Mouse (Mus musculus): ENCODE results near the gene Shisa8. TPM values are rescaled to one million over a fixed set of nuclear protein-coding genes. Genes with fewer than 3 reads are reported as not detected.
A peak's percentile ranks its signal among the peaks of the same experiment; 100 is the strongest.

Shisa8 gene
- polyA plus RNA-seq, 1 experiment from 2014 or later = 0.55 TPM

- no peaks in the 10 kb centered on the region for H3K36me3 ChIP-seq (ENCODE audit: control insufficient read depth, insufficient read depth, low read length)
- peak overlapping the region; percentile 95 for H3K4me2 ChIP-seq (ENCODE audit: low read depth, low read length)
- H3K27ac ChIP-seq (ENCODE audit: low read length) = peak overlapping the region; percentile 37; the same call in 1 of the 2 replicates
- WGBS = 1% methylated on average over 12 of the region's 12 CpGs
- peaks cover 5% of the 10 kb centered on the region; the same call in 1 of the 2 replicates for H3K4me1 ChIP-seq (replicated peaks; ENCODE audit: control insufficient read depth, insufficient read depth, low read length)
- no peak for ATAC-seq (ENCODE audit: low read depth)
- H3K4me3 ChIP-seq (ENCODE audit: low read length) = peak overlapping the region; percentile 80
- no peaks in the 10 kb centered on the region for H3K27me3 ChIP-seq (ENCODE audit: control insufficient read depth, insufficient read depth, low read depth, low read length)
- H3K9ac ChIP-seq (ENCODE audit: low read length) = peak overlapping the region; percentile 78
- H3K9me3 ChIP-seq (ENCODE audit: control insufficient read depth, low read length) = no peaks in the 10 kb centered on the region
These were observed 31.1 kb upstream of the Shisa8 start for GRCm38 (mm10) chr15:82243742-82244114.

- no peak for ATAC-seq (ENCODE audit: low read depth)
- H3K27ac ChIP-seq (ENCODE audit: low read length) = no peak overlapping the region
- peak overlapping the region; percentile 80 for H3K4me3 ChIP-seq (ENCODE audit: low read length)
- H3K4me1 ChIP-seq (replicated peaks; ENCODE audit: control insufficient read depth, insufficient read depth, low read length) = peaks cover 5% of the 10 kb centered on the region; the same call in 1 of the 2 replicates
- no peaks in the 10 kb centered on the region for H3K36me3 ChIP-seq (ENCODE audit: control insufficient read depth, insufficient read depth, low read length)
- H3K9ac ChIP-seq (ENCODE audit: low read length) = peak overlapping the region; percentile 78
- no peaks in the 10 kb centered on the region for H3K9me3 ChIP-seq (ENCODE audit: control insufficient read depth, low read length)
- peak overlapping the region; percentile 95 for H3K4me2 ChIP-seq (ENCODE audit: low read depth, low read length)
- H3K27me3 ChIP-seq (ENCODE audit: control insufficient read depth, insufficient read depth, low read depth, low read length) = no peaks in the 10 kb centered on the region
- 66% methylated on average over 3 of the region's 3 CpGs for WGBS
These were observed 30.7 kb upstream of the Shisa8 start for GRCm38 (mm10) chr15:82243311-82243710.

GRCm38 (mm10) chr15:82236565-82236964 lies 23.9 kb upstream of the Shisa8 start:
- peak; percentile 70 for ATAC-seq (ENCODE audit: low read depth)
- 28% methylated on average over 5 of the region's 5 CpGs for WGBS

GRCm38 (mm10) chr15:82235661-82236060 lies 23.0 kb upstream of the Shisa8 start:
- WGBS = 48% methylated on average over 10 of the region's 10 CpGs
- peak; percentile 39; the same call in 1 of the 2 replicates for ATAC-seq (ENCODE audit: low read depth)
- no peaks in the 10 kb centered on the region for H3K36me3 ChIP-seq (ENCODE audit: control insufficient read depth, insufficient read depth, low read length)

More at GRCm38 (mm10) chr15:82236565-82236964, 23.9 kb upstream of the Shisa8 start:
- H3K27ac ChIP-seq (ENCODE audit: low read length) = no peak overlapping the region
- no peak overlapping the region for H3K4me2 ChIP-seq (ENCODE audit: low read depth, low read length)
- no peak overlapping the region for H3K4me3 ChIP-seq (ENCODE audit: low read length)
- H3K27me3 ChIP-seq (ENCODE audit: control insufficient read depth, insufficient read depth, low read depth, low read length) = no peaks in the 10 kb centered on the region
- H3K9me3 ChIP-seq (ENCODE audit: control insufficient read depth, low read length) = no peaks in the 10 kb centered on the region
- no peaks in the 10 kb centered on the region for H3K4me1 ChIP-seq (replicated peaks; ENCODE audit: control insufficient read depth, insufficient read depth, low read length)
- no peak overlapping the region for H3K9ac ChIP-seq (ENCODE audit: low read length)
- no peaks in the 10 kb centered on the region for H3K36me3 ChIP-seq (ENCODE audit: control insufficient read depth, insufficient read depth, low read length)

GRCm38 (mm10) chr15:82232651-82233050 lies 20.0 kb upstream of the Shisa8 start:
- H3K4me3 ChIP-seq (ENCODE audit: low read length) = no peak overlapping the region
- H3K27ac ChIP-seq (ENCODE audit: low read length) = no peak overlapping the region
- no peak overlapping the region for H3K9ac ChIP-seq (ENCODE audit: low read length)
- no peaks in the 10 kb centered on the region for H3K9me3 ChIP-seq (ENCODE audit: control insufficient read depth, low read length)
- no peaks in the 10 kb centered on the region; the same call in 1 of the 2 replicates for H3K4me1 ChIP-seq (replicated peaks; ENCODE audit: control insufficient read depth, insufficient read depth, low read length)
- WGBS = 56% methylated on average over 4 of the region's 4 CpGs
- no peak for ATAC-seq (ENCODE audit: low read depth)
- H3K27me3 ChIP-seq (ENCODE audit: control insufficient read depth, insufficient read depth, low read depth, low read length) = no peaks in the 10 kb centered on the region
- no peaks in the 10 kb centered on the region for H3K36me3 ChIP-seq (ENCODE audit: control insufficient read depth, insufficient read depth, low read length)
- no peak overlapping the region for H3K4me2 ChIP-seq (ENCODE audit: low read depth, low read length)

More at GRCm38 (mm10) chr15:82235661-82236060, 23.0 kb upstream of the Shisa8 start:
- Histone ChIP-seq H3K4me1 (replicated peaks; ENCODE audit: control insufficient read depth, insufficient read depth, low read length) (no peaks in the 10 kb centered on the region), H3K27ac (ENCODE audit: low read length) (no peak overlapping the region), H3K4me3 (ENCODE audit: low read length) (no peak overlapping the region), H3K9me3 (ENCODE audit: control insufficient read depth, low read length) (no peaks in the 10 kb centered on the region), H3K27me3 (ENCODE audit: control insufficient read depth, insufficient read depth, low read depth, low read length) (no peaks in the 10 kb centered on the region), H3K9ac (ENCODE audit: low read length) (no peak overlapping the region), H3K4me2 (ENCODE audit: low read depth, low read length) (no peak overlapping the region)

- no peaks in the 10 kb centered on the region for H3K27me3 ChIP-seq (ENCODE audit: control insufficient read depth, insufficient read depth, low read depth, low read length)
- H3K9ac ChIP-seq (ENCODE audit: low read length) = no peak overlapping the region
- no peaks in the 10 kb centered on the region for H3K9me3 ChIP-seq (ENCODE audit: control insufficient read depth, low read length)
- no peaks in the 10 kb centered on the region; the same call in 1 of the 2 replicates for H3K4me1 ChIP-seq (replicated peaks; ENCODE audit: control insufficient read depth, insufficient read depth, low read length)
- no peak overlapping the region for H3K27ac ChIP-seq (ENCODE audit: low read length)
- H3K4me2 ChIP-seq (ENCODE audit: low read depth, low read length) = no peak overlapping the region
- ATAC-seq (ENCODE audit: low read depth) = no peak
- H3K4me3 ChIP-seq (ENCODE audit: low read length) = no peak overlapping the region
- WGBS = 60% methylated on average over 11 of the region's 11 CpGs
- no peaks in the 10 kb centered on the region for H3K36me3 ChIP-seq (ENCODE audit: control insufficient read depth, insufficient read depth, low read length)
These were observed 19.2 kb upstream of the Shisa8 start for GRCm38 (mm10) chr15:82231591-82232378.

GRCm38 (mm10) chr15:82231100-82231499 lies 18.5 kb upstream of the Shisa8 start:
- no peak overlapping the region for H3K4me3 ChIP-seq (ENCODE audit: low read length)
- no peaks in the 10 kb centered on the region for H3K9me3 ChIP-seq (ENCODE audit: control insufficient read depth, low read length)
- no peaks in the 10 kb centered on the region for H3K27me3 ChIP-seq (ENCODE audit: control insufficient read depth, insufficient read depth, low read depth, low read length)
- H3K4me2 ChIP-seq (ENCODE audit: low read depth, low read length) = no peak overlapping the region
- H3K36me3 ChIP-seq (ENCODE audit: control insufficient read depth, insufficient read depth, low read length) = no peaks in the 10 kb centered on the region
- ATAC-seq (ENCODE audit: low read depth) = no peak; the same call in 1 of the 2 replicates
- no peak overlapping the region for H3K9ac ChIP-seq (ENCODE audit: low read length)
- no peaks in the 10 kb centered on the region; the same call in 1 of the 2 replicates for H3K4me1 ChIP-seq (replicated peaks; ENCODE audit: control insufficient read depth, insufficient read depth, low read length)
- no peak overlapping the region for H3K27ac ChIP-seq (ENCODE audit: low read length)
- WGBS = 56% methylated on average over 4 of the region's 4 CpGs

- Histone ChIP-seq H3K27ac (ENCODE audit: low read length) (no peak overlapping the region), H3K4me1 (replicated peaks; ENCODE audit: control insufficient read depth, insufficient read depth, low read length) (no peaks in the 10 kb centered on the region; the same call in 1 of the 2 replicates), H3K9ac (ENCODE audit: low read length) (no peak overlapping the region), H3K36me3 (ENCODE audit: control insufficient read depth, insufficient read depth, low read length) (no peaks in the 10 kb centered on the region), H3K4me2 (ENCODE audit: low read depth, low read length) (no peak overlapping the region), H3K9me3 (ENCODE audit: control insufficient read depth, low read length) (no peaks in the 10 kb centered on the region), H3K27me3 (ENCODE audit: control insufficient read depth, insufficient read depth, low read depth, low read length) (peaks cover 2% of the 10 kb centered on the region), H3K4me3 (ENCODE audit: low read length) (no peak overlapping the region)
- WGBS = 75% methylated on average over 6 of the region's 6 CpGs
- no peak for ATAC-seq (ENCODE audit: low read depth)
These were observed 17.5 kb upstream of the Shisa8 start for GRCm38 (mm10) chr15:82230098-82230611.

GRCm38 (mm10) chr15:82229542-82230045 lies 17.0 kb upstream of the Shisa8 start:
- no peak overlapping the region for H3K4me3 ChIP-seq (ENCODE audit: low read length)
- no peaks in the 10 kb centered on the region for H3K9me3 ChIP-seq (ENCODE audit: control insufficient read depth, low read length)
- no peaks in the 10 kb centered on the region for H3K36me3 ChIP-seq (ENCODE audit: control insufficient read depth, insufficient read depth, low read length)
- no peak overlapping the region for H3K9ac ChIP-seq (ENCODE audit: low read length)
- no peak overlapping the region for H3K27ac ChIP-seq (ENCODE audit: low read length)
- ATAC-seq (ENCODE audit: low read depth) = peak; percentile 46
- 41% methylated on average over 11 of the region's 11 CpGs for WGBS
- H3K27me3 ChIP-seq (ENCODE audit: control insufficient read depth, insufficient read depth, low read depth, low read length) = peaks cover 7% of the 10 kb centered on the region
- H3K4me1 ChIP-seq (replicated peaks; ENCODE audit: control insufficient read depth, insufficient read depth, low read length) = no peaks in the 10 kb centered on the region; the same call in 1 of the 2 replicates
- no peak overlapping the region for H3K4me2 ChIP-seq (ENCODE audit: low read depth, low read length)
